Mouse (Mus musculus): ENCODE data around the gene Taf3.

The Taf3 gene

DNA sequence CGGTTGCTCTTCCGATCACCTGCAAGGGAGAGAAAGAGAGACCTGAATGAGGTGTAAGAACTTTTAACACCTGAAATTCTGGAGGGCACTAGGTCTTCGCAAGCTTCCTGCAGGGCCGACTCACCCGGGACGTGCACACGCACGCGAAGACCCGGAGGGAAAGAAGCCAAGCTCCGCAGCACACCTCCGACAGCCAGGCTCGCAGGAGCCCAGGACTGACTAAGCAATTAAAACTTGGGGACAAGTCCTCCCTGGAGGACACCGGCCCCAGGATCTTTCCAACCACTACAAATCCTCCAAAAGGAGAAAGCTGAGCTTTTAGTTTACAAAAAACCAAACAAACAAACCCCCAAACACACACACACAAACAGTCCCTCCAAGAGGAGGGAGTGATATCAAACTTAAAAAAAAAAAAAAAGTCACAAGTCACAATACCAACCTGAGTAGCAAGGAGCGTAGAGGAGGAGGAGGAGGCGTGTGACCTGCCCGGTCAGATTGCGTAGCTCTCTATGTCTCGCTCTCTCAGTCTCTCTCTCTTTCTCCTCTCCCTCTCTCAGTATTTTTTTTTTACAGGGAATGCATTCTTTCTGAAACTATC is 170.3 kb downstream of the Taf3 start:
- DNase-seq (ENCODE audit: extremely low spot score, low read depth, low spot score), result no peak

DNA sequence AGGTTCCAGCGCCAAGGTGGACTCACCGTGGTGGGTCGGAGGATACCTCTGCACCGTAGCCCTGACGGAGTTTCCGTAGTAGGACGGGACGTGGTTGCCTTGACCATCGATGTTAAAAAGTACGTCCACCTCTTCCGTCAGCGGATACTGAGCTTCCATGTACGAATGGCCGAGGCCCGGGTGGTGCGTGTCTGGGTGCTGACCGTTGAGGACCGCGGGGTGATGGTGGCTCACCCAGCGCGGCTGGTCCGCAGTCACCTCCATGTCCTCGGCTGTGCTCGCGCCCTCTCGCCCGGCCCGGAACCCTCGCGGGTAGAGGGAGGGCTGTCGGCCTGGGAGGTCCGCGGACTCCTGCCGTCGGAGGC is 171.1 kb downstream of the Taf3 start:
- no peak for DNase-seq (ENCODE audit: extremely low spot score, low read depth, low spot score)

DNA sequence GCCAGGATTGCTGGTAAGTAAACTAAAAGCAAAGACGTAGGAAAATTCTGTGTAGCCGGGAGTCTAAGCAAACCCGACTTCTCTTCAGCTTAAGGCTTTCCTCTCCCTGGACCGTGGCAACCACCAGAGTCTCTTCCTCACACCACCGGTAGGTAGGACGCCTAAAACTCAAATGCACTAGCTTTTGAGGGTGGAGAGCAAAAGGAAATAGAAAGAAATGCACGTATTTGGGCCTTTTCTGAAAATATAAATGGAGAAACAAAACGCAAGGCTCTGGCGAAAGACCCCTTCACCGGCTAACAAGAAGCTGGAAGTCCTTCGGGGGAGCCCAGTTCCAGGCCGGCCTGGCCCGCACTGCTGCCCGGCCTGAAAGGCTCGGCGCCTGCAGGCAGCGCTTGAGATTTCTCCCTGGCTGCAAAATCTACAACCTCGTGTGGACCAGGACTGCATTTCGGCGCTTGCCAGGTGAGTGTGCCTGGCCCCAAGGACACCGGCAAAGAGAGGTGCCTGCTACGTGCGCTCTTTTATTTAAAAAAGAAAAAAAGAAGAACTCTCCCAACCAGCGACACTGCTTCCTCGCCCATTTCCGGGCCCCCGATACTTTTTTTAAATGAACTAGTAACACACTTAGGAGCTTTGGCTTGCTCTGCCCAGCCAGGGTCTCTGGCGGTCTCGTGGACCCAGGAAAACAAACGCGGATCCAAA is 171.6 kb downstream of the Taf3 start:
- DNase-seq (ENCODE audit: extremely low spot score, low read depth, low spot score), result no peak

DNA sequence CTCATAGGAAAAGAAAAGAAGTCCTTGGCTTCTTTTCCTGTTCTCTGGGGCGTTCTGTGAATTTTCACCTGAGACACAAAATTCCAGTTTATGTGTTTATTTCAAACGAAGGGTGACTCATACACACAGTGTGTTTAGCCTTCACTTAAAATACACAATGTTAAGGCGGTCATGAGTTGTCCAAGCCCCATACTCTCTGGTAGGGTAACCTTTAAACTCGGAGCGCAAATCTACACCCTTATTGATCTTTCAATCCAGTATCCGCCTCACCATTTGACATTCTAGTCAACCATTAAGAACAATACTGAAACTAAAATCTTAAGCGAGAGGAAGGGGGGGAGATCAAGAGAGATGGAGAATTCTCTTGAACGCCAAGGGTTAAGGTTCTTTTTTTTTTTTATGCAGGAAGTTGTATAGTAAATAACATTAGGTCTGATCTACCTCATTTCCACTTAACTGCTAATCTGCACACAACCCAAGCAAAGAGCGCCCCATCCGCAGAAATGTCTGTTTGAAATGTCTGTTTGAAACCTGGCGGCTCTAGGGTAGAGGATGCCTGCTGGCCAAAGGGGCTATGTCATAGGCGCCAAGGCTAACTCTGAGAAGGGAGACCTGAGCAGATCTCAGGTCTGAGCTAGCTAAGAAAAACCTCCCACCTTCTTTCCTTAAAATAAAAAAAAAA is 172.6 kb downstream of the Taf3 start:
- DNase-seq (ENCODE audit: extremely low spot score, low read depth, low spot score), result no peak

DNA sequence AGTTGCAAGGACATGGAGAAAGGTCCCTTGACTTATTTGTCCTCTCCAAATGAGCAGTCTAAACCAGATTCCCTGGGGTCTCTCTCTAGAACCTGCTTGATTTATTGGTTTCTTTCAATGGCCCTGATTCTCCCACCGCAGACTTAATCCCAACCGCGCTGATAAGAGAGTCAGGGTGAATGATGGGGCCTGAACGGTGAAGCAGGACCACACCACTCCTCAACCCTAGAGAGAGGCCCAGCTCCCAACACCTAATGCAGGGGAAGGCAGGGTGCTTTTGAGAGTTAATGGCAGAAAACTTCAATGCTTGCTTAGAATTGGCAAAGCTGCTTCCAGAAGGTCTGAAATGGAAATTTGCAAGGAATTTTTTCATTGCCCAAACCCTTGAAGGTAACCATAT is 173.2 kb downstream of the Taf3 start:
- DNase-seq (ENCODE audit: extremely low spot score, low read depth, low spot score), result no peak

DNA sequence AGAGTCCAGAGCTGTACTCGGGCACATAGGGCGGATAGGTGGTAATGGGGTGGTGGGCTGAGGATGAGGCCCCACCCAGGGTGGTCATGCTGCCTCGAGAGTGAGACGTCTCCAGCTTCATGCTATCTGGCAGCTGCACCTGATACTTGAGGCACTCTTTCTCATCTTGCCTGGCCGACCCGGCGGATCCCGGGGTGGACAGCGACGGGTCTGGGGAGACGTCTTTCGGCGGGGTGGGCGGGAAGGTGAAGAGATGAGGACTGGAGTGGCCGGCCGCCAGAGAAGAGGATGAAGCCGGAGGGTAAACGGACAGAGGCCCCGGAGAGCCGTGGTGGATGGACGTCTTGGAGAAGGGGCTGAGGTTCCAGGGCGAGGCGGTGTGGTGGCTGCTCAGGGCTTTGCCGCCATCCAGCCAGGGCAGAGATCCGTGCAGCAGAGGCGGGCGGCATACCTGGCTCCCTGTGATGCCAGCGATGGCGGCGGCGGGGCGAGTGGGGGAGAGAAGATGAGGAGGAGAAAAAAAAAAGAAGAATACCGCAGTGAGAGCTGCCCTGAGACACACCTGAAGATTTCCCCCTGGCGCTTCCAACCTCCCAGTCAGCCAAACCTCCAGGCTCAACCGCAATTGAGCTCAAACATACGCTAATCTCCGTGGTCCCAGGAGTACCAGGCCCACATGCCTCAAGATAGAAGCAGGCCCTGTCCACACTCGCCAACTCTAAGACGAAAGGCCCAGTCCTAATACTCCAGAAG is 173.8 kb downstream of the Taf3 start:
- DNase-seq (ENCODE audit: extremely low spot score, low read depth, low spot score), result no peak

DNA sequence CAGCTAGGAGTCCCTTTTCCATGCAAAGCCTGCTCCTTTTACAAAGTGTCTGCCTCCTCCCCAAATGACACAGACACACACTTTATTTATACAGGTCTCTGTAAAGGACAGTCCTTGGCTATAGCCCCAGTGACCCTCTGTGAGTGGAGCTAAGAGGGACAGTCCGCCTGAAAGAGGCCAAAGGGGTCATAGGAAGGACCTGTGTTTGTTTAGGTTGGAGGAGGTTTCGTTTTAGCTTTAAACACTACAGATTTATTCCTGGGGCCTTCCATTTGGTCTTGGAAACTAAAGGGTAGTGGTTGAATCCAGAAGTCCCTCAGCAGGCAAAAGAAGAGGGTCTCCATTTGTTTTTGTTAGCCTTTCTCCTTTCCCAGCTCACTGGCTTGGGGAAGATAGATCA is 174.6 kb downstream of the Taf3 start:
- no peak for DNase-seq (ENCODE audit: extremely low spot score, low read depth, low spot score)

DNA sequence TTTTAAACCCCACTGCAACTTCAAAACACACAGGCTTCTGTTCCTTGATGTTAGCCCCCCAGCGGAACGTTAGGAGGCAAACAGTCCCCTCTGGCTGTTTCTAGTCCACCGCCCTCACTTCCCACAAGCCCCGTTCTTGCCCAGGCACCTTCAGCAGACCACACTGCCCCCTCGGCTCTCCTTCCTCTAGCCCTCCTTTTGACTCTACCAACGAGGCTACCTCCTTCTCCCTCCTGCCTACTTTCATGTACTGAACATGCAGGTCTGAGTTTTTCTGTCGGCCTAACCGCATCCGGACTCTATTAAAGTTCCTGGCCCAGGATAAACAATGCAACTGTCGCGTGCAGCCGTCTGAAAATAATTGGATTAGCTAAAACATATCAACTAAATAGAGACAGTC is 175.7 kb downstream of the Taf3 start:
- no peak for DNase-seq (ENCODE audit: extremely low spot score, low read depth, low spot score)

DNA sequence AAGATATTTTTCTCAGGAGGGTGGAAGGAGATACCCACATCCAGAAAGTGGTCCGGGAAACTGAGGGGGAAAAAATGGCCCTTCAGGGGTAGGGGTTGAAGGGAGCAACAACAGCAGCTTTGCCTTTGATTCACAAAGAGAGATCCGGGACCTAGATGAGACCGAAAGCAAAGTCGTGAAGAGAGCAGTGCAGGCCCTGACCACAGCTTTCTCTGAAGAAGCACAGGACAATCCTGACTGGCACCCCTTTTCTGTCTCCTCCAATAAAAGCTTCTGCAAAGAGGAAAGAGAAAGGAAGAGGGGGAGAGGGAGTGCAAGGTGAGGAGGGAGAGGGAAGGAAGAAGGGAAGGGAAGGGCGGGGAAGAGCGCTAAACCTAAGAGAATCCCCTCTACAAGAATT is 176.6 kb downstream of the Taf3 start:
- no peak for DNase-seq (ENCODE audit: extremely low spot score, low read depth, low spot score)

DNA sequence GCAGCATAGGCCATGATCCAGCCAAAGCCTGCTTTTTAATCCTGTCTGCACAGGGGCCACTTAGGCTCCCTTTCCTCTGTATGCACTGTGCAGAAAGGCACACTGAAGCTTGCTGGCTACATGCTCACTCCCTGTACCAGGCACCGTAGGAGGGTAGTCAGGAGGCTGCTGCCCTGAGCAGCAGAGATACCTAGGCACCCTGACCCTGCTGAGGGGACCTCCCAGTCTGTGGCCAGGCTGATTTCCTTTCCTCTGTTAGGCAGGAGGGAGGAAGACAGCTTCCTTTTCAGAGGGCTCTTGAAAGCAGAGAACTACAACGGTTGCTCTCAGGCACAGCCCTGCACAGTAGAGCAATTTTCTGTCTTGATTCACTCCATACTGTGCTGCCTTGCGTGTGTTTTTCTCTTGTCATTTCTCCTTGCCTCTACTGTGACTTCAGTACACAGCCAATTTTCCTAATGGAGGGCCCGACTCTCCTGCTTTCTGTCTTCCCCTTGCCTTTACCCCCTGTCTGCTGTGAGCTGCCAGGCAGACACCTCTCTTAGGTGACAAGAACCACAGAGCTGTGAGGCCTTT is 177.2 kb downstream of the Taf3 start:
- DNase-seq (ENCODE audit: extremely low spot score, low read depth, low spot score), result no peak

DNA sequence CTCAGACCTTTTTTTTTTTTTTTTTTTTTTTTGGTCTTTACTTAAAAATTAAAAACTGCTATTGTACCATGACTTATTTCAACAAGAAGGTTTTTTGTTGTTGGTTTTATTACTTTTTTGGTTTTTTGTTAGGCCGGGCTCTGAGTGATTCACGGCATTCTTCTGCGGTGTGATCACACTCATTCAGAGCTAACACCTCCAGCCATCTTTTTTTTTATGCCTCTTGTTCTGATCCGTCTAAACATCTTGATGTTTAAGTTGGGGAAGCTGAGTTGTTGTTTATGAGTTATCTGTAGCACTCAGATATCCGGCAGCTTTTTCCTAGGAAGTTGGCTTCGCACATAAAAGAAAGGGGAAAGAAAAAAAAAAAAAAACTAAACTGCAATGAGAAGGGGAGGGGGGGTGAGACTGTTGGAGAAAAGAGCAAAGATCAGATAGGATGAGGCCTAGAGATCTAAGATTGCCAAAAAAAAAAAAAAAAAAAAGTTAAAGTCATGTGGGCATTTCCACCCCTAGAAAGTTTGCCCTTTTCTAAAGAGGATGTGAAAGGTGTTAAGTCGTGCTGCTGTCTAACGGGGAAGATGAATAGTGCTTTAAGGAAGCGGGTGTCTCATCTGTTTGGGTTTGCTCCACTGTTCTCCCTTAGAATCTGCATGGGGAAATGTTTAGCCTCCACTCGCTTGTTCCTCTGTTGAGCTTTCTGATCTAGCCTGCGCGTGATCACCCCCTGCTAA is 181.1 kb downstream of the Taf3 start:
- no peak for DNase-seq (ENCODE audit: extremely low spot score, low read depth, low spot score)

Data from hindlimb bud, embryonic 11.5 days (tissue).